8 mouse cellular contexts compared by ENCODE assay signal in the genomic region with DNA sequence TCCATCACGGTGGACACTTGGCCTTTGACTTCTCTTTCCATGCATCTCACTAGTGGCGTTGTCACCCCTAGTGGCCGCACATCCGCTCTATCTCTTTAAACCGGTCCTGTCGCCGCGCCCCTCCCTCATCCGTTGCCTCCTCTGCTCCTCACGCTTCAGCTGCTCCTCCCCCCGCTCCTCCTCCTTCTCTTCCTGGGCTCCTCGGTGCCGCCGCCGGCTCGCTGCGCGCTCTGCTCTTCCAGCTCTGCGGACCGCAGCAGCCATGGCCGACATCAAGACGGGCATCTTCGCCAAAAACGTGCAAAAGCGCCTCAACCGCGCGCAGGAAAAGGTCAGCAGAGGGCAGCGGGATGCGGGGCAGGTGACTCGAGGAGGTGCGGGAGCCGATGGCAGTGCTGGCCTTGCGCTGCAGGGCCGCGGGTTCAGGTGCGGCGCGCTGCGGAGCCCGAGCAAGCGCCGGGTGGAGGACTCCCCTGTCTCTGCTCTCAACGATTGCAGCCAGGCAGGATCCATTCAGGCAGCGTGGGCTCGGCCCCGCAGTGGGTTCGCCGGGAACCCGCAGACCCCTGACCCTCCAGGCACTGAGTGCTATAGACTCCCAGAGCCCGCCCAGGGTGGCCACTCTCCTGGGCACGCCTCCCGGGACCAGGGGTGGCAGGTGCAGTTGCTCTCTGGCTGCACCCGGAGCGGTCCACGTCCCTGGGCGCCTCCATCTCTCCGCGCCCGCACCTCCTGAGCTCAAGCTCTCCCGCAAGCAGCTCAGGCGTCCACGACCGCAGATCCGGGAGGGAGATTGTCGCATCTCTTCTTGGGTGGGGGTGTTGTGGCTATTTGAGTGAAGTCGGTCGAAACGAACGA. TPM values are rescaled to one million over a fixed set of nuclear protein-coding genes. Genes with fewer than 3 reads are reported as not detected.
DNase-seq lines count a peak whose midpoint lies in the region; ATAC-seq lines count a peak whose summit lies in the region.

A gene (plus strand): TSS at position 35 of the 858 bp plus-strand sequence.

- H3K27ac ChIP-seq in embryonic facial prominence, embryonic 14.5 days (replicated peaks; ENCODE audit: low read depth, low read length), result no peak within 1 kb of the TSS
- H3K27ac ChIP-seq in heart, embryonic 11.5 days (ENCODE audit: low read depth, low read length), result no peak within 1 kb of the TSS
- no peak within 1 kb of the TSS for H3K27ac ChIP-seq in limb, embryonic 11.5 days (replicated peaks; ENCODE audit: low read depth, low read length)
- H3K27ac ChIP-seq in midbrain, embryonic 13.5 days, result peak within 1 kb of the TSS; percentile 90
- H3K27ac ChIP-seq in stomach, embryonic 16.5 days (ENCODE audit: low read length), result no peak within 1 kb of the TSS

- peak within 1 kb of the TSS; percentile 98 for H3K4me2 ChIP-seq in embryonic facial prominence, embryonic 14.5 days (ENCODE audit: low read depth, low read length)
- H3K4me2 ChIP-seq in heart, embryonic 11.5 days, result peak within 1 kb of the TSS; percentile 98
- peak within 1 kb of the TSS; percentile 97 for H3K4me2 ChIP-seq in limb, embryonic 11.5 days (ENCODE audit: low read depth, severe bottlenecking)
- H3K4me2 ChIP-seq in midbrain, embryonic 13.5 days (replicated peaks), result peak within 1 kb of the TSS; percentile 82
- H3K4me2 ChIP-seq in stomach, embryonic 16.5 days (ENCODE audit: low read depth, low read length), result peak within 1 kb of the TSS; percentile 96

- peak; percentile 97 for ATAC-seq in embryonic facial prominence, embryonic 14.5 days (ENCODE audit: low read depth)
- ATAC-seq in heart, embryonic 11.5 days (replicated peaks; ENCODE audit: insufficient number of reproducible peaks, low FRiP score, low TSS enrichment), result peak; percentile 83
- peak; percentile 79; the same call in 1 of the 2 replicates for ATAC-seq in limb, embryonic 11.5 days (ENCODE audit: insufficient number of reproducible peaks, low FRiP score, low TSS enrichment, low read depth)
- ATAC-seq in midbrain, embryonic 13.5 days, result peak; percentile 98
- ATAC-seq in stomach, embryonic 16.5 days (ENCODE audit: insufficient read depth, low FRiP score), result peak; percentile 87

- DNase-seq in brain, adult 2 months (ENCODE audit: low read depth, low spot score), result peak; percentile 98
- peak; percentile 87 for DNase-seq in embryonic facial prominence, embryonic 14.5 days (ENCODE audit: low spot score)
- DNase-seq in kidney, adult 9 months, result peak; percentile 34
- DNase-seq in limb, embryonic 11.5 days (ENCODE audit: low spot score), result peak; percentile 70
- no peak for DNase-seq in spleen, postnatal 4 days (ENCODE audit: low spot score in 2 of 2)

- no peaks in the 10 kb centered on the region for H3K9me3 ChIP-seq in embryonic facial prominence, embryonic 14.5 days (ENCODE audit: control insufficient read depth, low read length)
- no peaks in the 10 kb centered on the region for H3K9me3 ChIP-seq in heart, embryonic 11.5 days (replicated peaks; ENCODE audit: control insufficient read depth, low read length)
- no peaks in the 10 kb centered on the region for H3K9me3 ChIP-seq in limb, embryonic 11.5 days (ENCODE audit: control insufficient read depth, low read length)
- no peaks in the 10 kb centered on the region for H3K9me3 ChIP-seq in midbrain, embryonic 13.5 days
- no peaks in the 10 kb centered on the region for H3K9me3 ChIP-seq in stomach, embryonic 16.5 days (replicated peaks; ENCODE audit: control insufficient read depth, low read length)

- peak within 1 kb of the TSS; percentile 71 for H3K9ac ChIP-seq in embryonic facial prominence, embryonic 14.5 days (ENCODE audit: low read depth, low read length)
- peak within 1 kb of the TSS; percentile 62 for H3K9ac ChIP-seq in heart, embryonic 11.5 days (ENCODE audit: low read depth, low read length)
- H3K9ac ChIP-seq in limb, embryonic 11.5 days (ENCODE audit: low read length), result peak within 1 kb of the TSS; percentile 56
- peak within 1 kb of the TSS; percentile 90 for H3K9ac ChIP-seq in midbrain, embryonic 13.5 days (replicated peaks)
- peak within 1 kb of the TSS; percentile 74 for H3K9ac ChIP-seq in stomach, embryonic 16.5 days (ENCODE audit: low read length)

- H3K27me3 ChIP-seq in embryonic facial prominence, embryonic 14.5 days (replicated peaks; ENCODE audit: control insufficient read depth, insufficient read depth, low read length), result peaks cover 21% of the 10 kb centered on the region
- H3K27me3 ChIP-seq in heart, embryonic 11.5 days (ENCODE audit: control insufficient read depth, insufficient read depth, low read length), result peaks cover 14% of the 10 kb centered on the region
- peaks cover 11% of the 10 kb centered on the region for H3K27me3 ChIP-seq in limb, embryonic 11.5 days (ENCODE audit: control insufficient read depth, insufficient read depth, low read length)
- H3K27me3 ChIP-seq in midbrain, embryonic 13.5 days, result 0 out of 2 replicates have a peak, but pooled peaks cover 2% of the 10 kb centered on the region
- H3K27me3 ChIP-seq in stomach, embryonic 16.5 days (ENCODE audit: control insufficient read depth, insufficient read depth, low read length), result peaks cover 12% of the 10 kb centered on the region

- peak within 1 kb of the TSS; percentile 74 for H3K4me3 ChIP-seq in embryonic facial prominence, embryonic 14.5 days (ENCODE audit: low read depth, low read length)
- peak within 1 kb of the TSS; percentile 71 for H3K4me3 ChIP-seq in heart, embryonic 11.5 days (ENCODE audit: low read depth, low read length)
- H3K4me3 ChIP-seq in limb, embryonic 11.5 days (ENCODE audit: low read depth, low read length), result peak within 1 kb of the TSS; percentile 58
- H3K4me3 ChIP-seq in midbrain, embryonic 13.5 days (replicated peaks), result peak within 1 kb of the TSS; percentile 81
- peak within 1 kb of the TSS; percentile 74 for H3K4me3 ChIP-seq in stomach, embryonic 16.5 days (replicated peaks; ENCODE audit: low read length)

- no peaks in the 10 kb centered on the region for H3K36me3 ChIP-seq in embryonic facial prominence, embryonic 14.5 days (ENCODE audit: control insufficient read depth, insufficient read depth, low read length)
- H3K36me3 ChIP-seq in heart, embryonic 11.5 days (ENCODE audit: control insufficient read depth, insufficient read depth, low read length), result no peaks in the 10 kb centered on the region
- H3K36me3 ChIP-seq in limb, embryonic 11.5 days (ENCODE audit: control insufficient read depth, insufficient read depth, low read length), result no peaks in the 10 kb centered on the region
- H3K36me3 ChIP-seq in midbrain, embryonic 13.5 days, result no peaks in the 10 kb centered on the region
- no peaks in the 10 kb centered on the region for H3K36me3 ChIP-seq in stomach, embryonic 16.5 days (ENCODE audit: control insufficient read depth, insufficient read depth, low read length)

- under 1% methylated on average over 61 of the region's 70 CpGs for WGBS in embryonic facial prominence, embryonic 14.5 days
- under 1% methylated on average over 70 of the region's 70 CpGs for WGBS in heart, embryonic 11.5 days (ENCODE audit: insufficient replicate concordance)
- WGBS in limb, embryonic 11.5 days, result under 1% methylated on average over 70 of the region's 70 CpGs
- WGBS in midbrain, embryonic 13.5 days, result under 1% methylated on average over 70 of the region's 70 CpGs
- under 1% methylated on average over 70 of the region's 70 CpGs for WGBS in stomach, embryonic 16.5 days

- H3K4me1 ChIP-seq in embryonic facial prominence, embryonic 14.5 days (ENCODE audit: control insufficient read depth, insufficient read depth, low read length), result 0 out of 2 replicates have a peak, but pooled peaks cover 3% of the 10 kb centered on the region
- no peaks in the 10 kb centered on the region for H3K4me1 ChIP-seq in heart, embryonic 11.5 days (ENCODE audit: control insufficient read depth, insufficient read depth, low read length)
- H3K4me1 ChIP-seq in limb, embryonic 11.5 days (ENCODE audit: control insufficient read depth, insufficient read depth, low read length), result no peaks in the 10 kb centered on the region; the same call in 1 of the 2 replicates
- peaks cover 19% of the 10 kb centered on the region for H3K4me1 ChIP-seq in midbrain, embryonic 13.5 days (replicated peaks)
- H3K4me1 ChIP-seq in stomach, embryonic 16.5 days (ENCODE audit: control insufficient read depth, insufficient read depth, low read length), result peaks cover 3% of the 10 kb centered on the region; the same call in 1 of the 2 replicates

RNA-seq across cellular contexts. Expression of the gene that starts here (rescaled TPM):
- polyA plus RNA-seq in embryonic facial prominence, embryonic 14.5 days (2014; fragmentation: Nextera tagmentation; extraction: Ambion mirVana), result 3.3 and 3.7 TPM in 2 replicates
- polyA plus RNA-seq in heart, embryonic 11.5 days (2014; fragmentation: Nextera tagmentation; extraction: Ambion mirVana), result 1.8 and 2.0 TPM in 2 replicates
- polyA plus RNA-seq in limb, embryonic 11.5 days (2014; fragmentation: Nextera tagmentation; extraction: Ambion mirVana), result 0.92 and 1.2 TPM in 2 replicates
- polyA plus RNA-seq in midbrain, embryonic 13.5 days (2015; fragmentation: Nextera tagmentation; extraction: Ambion mirVana), result 30.3 and 32.5 TPM in 2 replicates
- polyA plus RNA-seq in stomach, embryonic 16.5 days (2015; fragmentation: Nextera tagmentation; extraction: Ambion mirVana), result 2.0 and 2.2 TPM in 2 replicates

Comparison
In these comparisons a context has a peak if more than half of its experiments do, and no peak if none do; other contexts are left out.
1. DNase-seq: peak in brain, adult 2 months (single experiment), embryonic facial prominence, embryonic 14.5 days (single experiment), kidney, adult 9 months (single experiment) and limb, embryonic 11.5 days (single experiment); none in spleen, postnatal 4 days (0 of 2).
2. Peak in every context shown above with its lines, with median percentiles within 50 percentile points of each other: ATAC-seq, H3K4me2 ChIP-seq, H3K4me3 ChIP-seq and H3K9ac ChIP-seq.